Mouse (Mus musculus): ENCODE results near the gene Frmd4a. TPM values are rescaled to one million over a fixed set of nuclear protein-coding genes. Genes with fewer than 3 reads are reported as not detected.

Gene Frmd4a
- total and polyA plus RNA-seq, 2 experiments from 2014 or later: 40.7 to 55.8 TPM

DNA sequence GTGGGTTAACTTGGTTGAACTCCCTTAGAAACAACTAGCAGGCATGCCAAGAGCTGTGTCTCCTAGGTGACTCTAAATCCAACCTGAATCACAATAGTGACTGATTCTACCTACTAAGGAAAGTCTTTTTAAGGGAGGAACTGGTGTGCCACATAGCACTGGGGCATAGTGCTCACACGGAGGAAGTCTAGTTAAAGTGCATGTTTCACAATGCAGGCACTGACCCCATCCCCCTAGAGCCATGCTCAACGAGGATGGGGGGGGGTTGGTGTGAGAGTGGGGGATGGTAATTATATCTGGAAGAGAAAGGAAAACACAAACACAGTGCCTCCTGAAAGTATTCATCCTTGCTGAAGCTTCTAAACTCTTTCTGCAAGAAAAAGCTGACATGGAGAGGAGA lies 533.9 kb downstream of the Frmd4a start:
- Histone ChIP-seq H3K4me1 (ENCODE audit: insufficient read depth, low read length) (peaks cover 12% of the 10 kb centered on the region; the same call in 1 of the 2 replicates), H3K9ac (replicated peaks; ENCODE audit: low read length) (no peak overlapping the region), H3K9me3 (ENCODE audit: low read length) (no peaks in the 10 kb centered on the region), H3K27ac (no peak overlapping the region), H3K36me3 (ENCODE audit: insufficient read depth, low read length) (no peaks in the 10 kb centered on the region; the same call in 1 of the 2 replicates), H3K4me3 (ENCODE audit: low read length) (no peak overlapping the region), H3K4me2 (ENCODE audit: low read depth, low read length) (no peak overlapping the region), H3K27me3 (ENCODE audit: insufficient read depth, low read length) (no peaks in the 10 kb centered on the region)
- no peak for TF ChIP-seq CTCF (IDR thresholded peaks at IDR 0.05; ENCODE audit: low read depth)
- no peak for ATAC-seq
- 22% methylated on average over 2 of the region's 2 CpGs for WGBS
- no peak for DNase-seq (ENCODE audit: low spot score)

- Histone ChIP-seq H3K36me3 (ENCODE audit: insufficient read depth, low read length) (no peaks in the 10 kb centered on the region; the same call in 1 of the 2 replicates), H3K9me3 (ENCODE audit: low read length) (no peaks in the 10 kb centered on the region), H3K27me3 (ENCODE audit: insufficient read depth, low read length) (no peaks in the 10 kb centered on the region), H3K9ac (replicated peaks; ENCODE audit: low read length) (no peak overlapping the region), H3K4me3 (ENCODE audit: low read length) (no peak overlapping the region), H3K4me1 (ENCODE audit: insufficient read depth, low read length) (peaks cover 16% of the 10 kb centered on the region; the same call in 1 of the 2 replicates), H3K27ac (no peak overlapping the region), H3K4me2 (ENCODE audit: low read depth, low read length) (no peak overlapping the region)
- WGBS: 58% methylated on average over 2 of the region's 2 CpGs
- DNase-seq (ENCODE audit: low spot score) (no peak), ATAC-seq (no peak)
- no peak for TF ChIP-seq CTCF (IDR thresholded peaks at IDR 0.05; ENCODE audit: low read depth)
Measured at GRCm38 (mm10) chr2:4551866-4552265, 534.3 kb downstream of the Frmd4a start.

DNA sequence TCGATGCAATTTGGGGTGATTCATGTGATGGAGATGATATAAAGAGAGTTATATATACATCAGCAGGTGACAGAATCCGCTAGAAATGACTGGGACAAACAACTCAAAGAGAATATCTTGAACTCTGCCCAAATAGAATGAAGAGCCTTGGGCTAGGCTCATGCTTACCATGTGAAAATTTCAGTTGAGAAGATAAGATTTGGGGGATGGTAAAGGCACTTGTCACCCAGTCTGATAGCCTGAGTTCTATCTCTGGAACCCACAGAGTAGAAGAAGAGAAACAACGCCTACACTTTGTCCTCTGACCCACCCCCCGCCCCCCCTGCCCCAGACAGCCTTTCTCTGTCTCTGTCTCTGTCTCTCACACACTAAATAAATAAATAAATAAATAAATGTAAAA lies 535.0 kb downstream of the Frmd4a start:
- Histone ChIP-seq H3K9ac (replicated peaks; ENCODE audit: low read length) (no peak overlapping the region), H3K27me3 (ENCODE audit: insufficient read depth, low read length) (no peaks in the 10 kb centered on the region), H3K4me2 (ENCODE audit: low read depth, low read length) (no peak overlapping the region), H3K27ac (no peak overlapping the region), H3K9me3 (ENCODE audit: low read length) (no peaks in the 10 kb centered on the region), H3K4me3 (ENCODE audit: low read length) (no peak overlapping the region), H3K4me1 (ENCODE audit: insufficient read depth, low read length) (peaks cover 19% of the 10 kb centered on the region; the same call in 1 of the 2 replicates), H3K36me3 (ENCODE audit: insufficient read depth, low read length) (no peaks in the 10 kb centered on the region; the same call in 1 of the 2 replicates)
- no peak for TF ChIP-seq CTCF (IDR thresholded peaks at IDR 0.05; ENCODE audit: low read depth)
- no peak for DNase-seq (ENCODE audit: low spot score)
- ATAC-seq: no peak
- WGBS: 91% methylated on average over 4 of the region's 4 CpGs

DNA sequence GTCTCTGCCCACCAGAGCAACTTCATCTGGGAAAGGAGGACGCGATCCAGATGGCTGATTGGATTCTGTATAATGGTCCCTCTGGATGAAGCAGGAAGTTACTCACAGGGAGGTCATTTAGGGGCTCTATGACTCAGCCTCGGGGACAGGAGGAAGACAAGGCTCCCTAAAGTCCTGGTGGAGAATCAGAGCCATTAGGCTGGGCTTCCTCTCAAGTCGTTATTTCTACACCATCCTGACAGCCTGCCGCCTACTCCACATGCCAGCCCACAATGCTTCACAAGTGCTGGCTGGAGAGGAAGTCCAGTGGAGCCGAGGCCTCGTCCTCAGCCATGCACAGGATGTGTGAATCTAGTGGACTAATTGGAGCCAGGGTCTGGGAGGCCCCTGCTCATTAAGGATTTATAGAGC lies 537.7 kb downstream of the Frmd4a start:
- ATAC-seq (no peak), DNase-seq (ENCODE audit: low spot score) (no peak)
- Histone ChIP-seq H3K36me3 (ENCODE audit: insufficient read depth, low read length) (no peaks in the 10 kb centered on the region; the same call in 1 of the 2 replicates), H3K4me3 (ENCODE audit: low read length) (no peak overlapping the region), H3K9me3 (ENCODE audit: low read length) (no peaks in the 10 kb centered on the region), H3K27me3 (ENCODE audit: insufficient read depth, low read length) (no peaks in the 10 kb centered on the region), H3K9ac (replicated peaks; ENCODE audit: low read length) (no peak overlapping the region), H3K4me1 (ENCODE audit: insufficient read depth, low read length) (peaks cover 32% of the 10 kb centered on the region), H3K4me2 (ENCODE audit: low read depth, low read length) (no peak overlapping the region), H3K27ac (0 out of 2 replicates have a peak overlapping the region, but pooled peaks have one; percentile 4)
- TF ChIP-seq CTCF (IDR thresholded peaks at IDR 0.05; ENCODE audit: low read depth): no peak
- 48% methylated on average over 7 of the region's 7 CpGs for WGBS

- H3K9me3 ChIP-seq (ENCODE audit: low read length): no peaks in the 10 kb centered on the region
- ATAC-seq (no peak), DNase-seq (ENCODE audit: low spot score) (peak; percentile 53)
- peaks cover 36% of the 10 kb centered on the region for H3K4me1 ChIP-seq (ENCODE audit: insufficient read depth, low read length)
- H3K4me2 ChIP-seq (ENCODE audit: low read depth, low read length): no peak overlapping the region
- no peak overlapping the region for H3K27ac ChIP-seq
- H3K9ac ChIP-seq (replicated peaks; ENCODE audit: low read length): no peak overlapping the region
- WGBS: 13% methylated on average over 10 of the region's 10 CpGs
- no peaks in the 10 kb centered on the region for H3K27me3 ChIP-seq (ENCODE audit: insufficient read depth, low read length)
- TF ChIP-seq CTCF (IDR thresholded peaks at IDR 0.05; ENCODE audit: low read depth): no peak
- H3K36me3 ChIP-seq (ENCODE audit: insufficient read depth, low read length): no peaks in the 10 kb centered on the region; the same call in 1 of the 2 replicates
- H3K4me3 ChIP-seq (ENCODE audit: low read length): no peak overlapping the region
Measured at GRCm38 (mm10) chr2:4556188-4556587, 538.7 kb downstream of the Frmd4a start.

GRCm38 (mm10) chr2:4557028-4557427 lies 539.5 kb downstream of the Frmd4a start:
- H3K4me1 ChIP-seq (ENCODE audit: insufficient read depth, low read length): peaks cover 40% of the 10 kb centered on the region
- no peaks in the 10 kb centered on the region; the same call in 1 of the 2 replicates for H3K36me3 ChIP-seq (ENCODE audit: insufficient read depth, low read length)
- no peaks in the 10 kb centered on the region for H3K27me3 ChIP-seq (ENCODE audit: insufficient read depth, low read length)
- H3K9me3 ChIP-seq (ENCODE audit: low read length): no peaks in the 10 kb centered on the region
- 27% methylated on average over 4 of the region's 4 CpGs for WGBS
- DNase-seq (ENCODE audit: low spot score) (no peak), ATAC-seq (no peak)
- no peak overlapping the region for H3K27ac ChIP-seq
- TF ChIP-seq CTCF (IDR thresholded peaks at IDR 0.05; ENCODE audit: low read depth): no peak
- no peak overlapping the region for H3K4me3 ChIP-seq (ENCODE audit: low read length)
- H3K9ac ChIP-seq (replicated peaks; ENCODE audit: low read length): no peak overlapping the region
- no peak overlapping the region for H3K4me2 ChIP-seq (ENCODE audit: low read depth, low read length)

DNA sequence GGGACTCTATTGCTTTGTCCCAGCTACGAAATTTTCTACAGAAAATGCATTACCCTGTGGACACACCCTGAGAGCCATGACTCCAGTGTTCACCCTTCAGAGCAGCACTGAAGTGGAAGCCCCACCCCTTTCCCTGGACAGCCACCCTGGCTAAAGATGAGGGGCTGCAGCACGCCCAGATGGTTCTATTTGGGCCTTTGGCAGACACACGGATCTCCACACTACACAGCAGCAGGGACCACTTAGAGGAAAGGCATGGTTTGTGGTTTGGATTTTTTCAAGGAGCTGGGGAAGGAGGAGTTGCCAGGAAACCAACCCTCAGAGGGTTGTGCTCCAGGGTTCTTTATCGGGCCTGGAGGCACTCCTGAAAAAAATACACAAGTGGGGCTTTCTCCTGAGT lies 539.9 kb downstream of the Frmd4a start:
- H3K36me3 ChIP-seq (ENCODE audit: insufficient read depth, low read length): no peaks in the 10 kb centered on the region; the same call in 1 of the 2 replicates
- H3K27me3 ChIP-seq (ENCODE audit: insufficient read depth, low read length): no peaks in the 10 kb centered on the region
- peaks cover 40% of the 10 kb centered on the region for H3K4me1 ChIP-seq (ENCODE audit: insufficient read depth, low read length)
- no peak overlapping the region for H3K9ac ChIP-seq (replicated peaks; ENCODE audit: low read length)
- TF ChIP-seq CTCF (IDR thresholded peaks at IDR 0.05; ENCODE audit: low read depth): no peak
- no peak overlapping the region for H3K4me2 ChIP-seq (ENCODE audit: low read depth, low read length)
- DNase-seq (ENCODE audit: low spot score): peak; percentile 42
- no peak overlapping the region for H3K4me3 ChIP-seq (ENCODE audit: low read length)
- peak; percentile 38 for ATAC-seq
- WGBS: 19% methylated on average over 4 of the region's 4 CpGs
- H3K27ac ChIP-seq: no peak overlapping the region
- no peaks in the 10 kb centered on the region for H3K9me3 ChIP-seq (ENCODE audit: low read length)

Measured in hindbrain, postnatal 0 days (tissue).